Mouse (Mus musculus): ENCODE data around the gene Myh9. TPM values are rescaled to one million over a fixed set of nuclear protein-coding genes. Genes with fewer than 3 reads are reported as not detected.

Gene Myh9
- polyA plus RNA-seq, 1 experiment from 2014 or later, result 32.9 TPM

Other genes starting within 250 kb of the Myh9 start
- 0.38 and 0.50 TPM in 2 replicates for gene Apol10b, start 246.1 kb downstream of the Myh9 start, polyA plus RNA-seq (2015; fragmentation: Nextera tagmentation; extraction: Ambion mirVana)
- not detected in 2 replicates for gene Gm36245, start 242.9 kb downstream of the Myh9 start, polyA plus RNA-seq (2015; fragmentation: Nextera tagmentation; extraction: Ambion mirVana)
- 0.05 and 0.08 TPM in 2 replicates for gene Apol11b, start 198.9 kb downstream of the Myh9 start, polyA plus RNA-seq (2015; fragmentation: Nextera tagmentation; extraction: Ambion mirVana)
- gene Apol7e, start 143.3 kb downstream of the Myh9 start, polyA plus RNA-seq (2015; fragmentation: Nextera tagmentation; extraction: Ambion mirVana), result 0.10 TPM in 1 of 2 replicates, not detected in the other
- 0.33 and 0.45 TPM in 2 replicates for gene Apol9b, start 113.1 kb downstream of the Myh9 start, polyA plus RNA-seq (2015; fragmentation: Nextera tagmentation; extraction: Ambion mirVana)
- gene Apol8, start 85.2 kb downstream of the Myh9 start, polyA plus RNA-seq (2015; fragmentation: Nextera tagmentation; extraction: Ambion mirVana), result 0.05 and 0.10 TPM in 2 replicates
- 172 and 176 TPM in 2 replicates for gene Txn2, start 86.8 kb upstream of the Myh9 start, polyA plus RNA-seq (2015; fragmentation: Nextera tagmentation; extraction: Ambion mirVana)
- gene Foxred2, start 114.5 kb upstream of the Myh9 start, polyA plus RNA-seq (2015; fragmentation: Nextera tagmentation; extraction: Ambion mirVana), result 0.62 and 0.87 TPM in 2 replicates
- 106 and 110 TPM in 2 replicates for gene Eif3d, start 128.6 kb upstream of the Myh9 start, polyA plus RNA-seq (2015; fragmentation: Nextera tagmentation; extraction: Ambion mirVana)

Measured in stomach, postnatal 0 days (tissue).